Mouse (Mus musculus): ENCODE data around the gene Tor2a. TPM values are rescaled to one million over a fixed set of nuclear protein-coding genes. Genes with fewer than 3 reads are reported as not detected.

Gene Tor2a
- polyA plus RNA-seq (2015; fragmentation: Nextera tagmentation; extraction: Ambion mirVana): 59.2 and 67.0 TPM in 2 replicates

- H3K4me2 ChIP-seq (ENCODE audit: low read depth, low read length): peak within 1 kb of the TSS; percentile 56
- peak within 1 kb of the TSS; percentile 72 for H3K4me3 ChIP-seq (replicated peaks; ENCODE audit: low read length)
- peak; percentile 96 for ATAC-seq (ENCODE audit: insufficient read depth, low FRiP score)
- H3K36me3 ChIP-seq (ENCODE audit: control insufficient read depth, insufficient read depth, low read length): no peaks in the 10 kb centered on the region
- no peaks in the 10 kb centered on the region for H3K9me3 ChIP-seq (replicated peaks; ENCODE audit: control insufficient read depth, low read length)
- H3K9ac ChIP-seq (ENCODE audit: low read length): peak within 1 kb of the TSS; percentile 89
- no peaks in the 10 kb centered on the region for H3K27me3 ChIP-seq (ENCODE audit: control insufficient read depth, insufficient read depth, low read length)
- under 1% methylated on average over 66 of the region's 66 CpGs for whole genome bisulfite sequencing
- H3K4me1 ChIP-seq (ENCODE audit: control insufficient read depth, insufficient read depth, low read length): peaks cover 3% of the 10 kb centered on the region; the same call in 1 of the 2 replicates
- peak within 1 kb of the TSS; percentile 90 for H3K27ac ChIP-seq (ENCODE audit: low read length)
These were observed at the start of gene Tor2a for GRCm38 (mm10) chr2:32757056-32757845. Tor2a (plus strand) TSS chr2:32757234.

GRCm38 (mm10) chr2:32708643-32709042 lies 48.4 kb upstream of the Tor2a start:
- peaks cover 10% of the 10 kb centered on the region for H3K4me1 ChIP-seq (ENCODE audit: control insufficient read depth, insufficient read depth, low read length)
- no peaks in the 10 kb centered on the region for H3K27me3 ChIP-seq (ENCODE audit: control insufficient read depth, insufficient read depth, low read length)
- no peak overlapping the region for H3K4me2 ChIP-seq (ENCODE audit: low read depth, low read length)
- ATAC-seq (ENCODE audit: insufficient read depth, low FRiP score): no peak
- H3K9ac ChIP-seq (ENCODE audit: low read length): no peak overlapping the region
- WGBS: 34% methylated on average over 3 of the region's 3 CpGs
- H3K4me3 ChIP-seq (replicated peaks; ENCODE audit: low read length): no peak overlapping the region
- peaks cover 20% of the 10 kb centered on the region for H3K36me3 ChIP-seq (ENCODE audit: control insufficient read depth, insufficient read depth, low read length)
- no peak overlapping the region for H3K27ac ChIP-seq (ENCODE audit: low read length)
- no peaks in the 10 kb centered on the region for H3K9me3 ChIP-seq (replicated peaks; ENCODE audit: control insufficient read depth, low read length)

- H3K9me3 ChIP-seq (replicated peaks; ENCODE audit: control insufficient read depth, low read length): no peaks in the 10 kb centered on the region
- H3K9ac ChIP-seq (ENCODE audit: low read length): no peak overlapping the region
- no peak overlapping the region for H3K4me2 ChIP-seq (ENCODE audit: low read depth, low read length)
- no peak for ATAC-seq (ENCODE audit: insufficient read depth, low FRiP score)
- no peaks in the 10 kb centered on the region for H3K27me3 ChIP-seq (ENCODE audit: control insufficient read depth, insufficient read depth, low read length)
- H3K4me3 ChIP-seq (replicated peaks; ENCODE audit: low read length): no peak overlapping the region
- H3K4me1 ChIP-seq (ENCODE audit: control insufficient read depth, insufficient read depth, low read length): peaks cover 20% of the 10 kb centered on the region
- peaks cover 18% of the 10 kb centered on the region for H3K36me3 ChIP-seq (ENCODE audit: control insufficient read depth, insufficient read depth, low read length)
- 90% methylated on average over 20 of the region's 20 CpGs for WGBS
- no peak overlapping the region for H3K27ac ChIP-seq (ENCODE audit: low read length)
These were observed 47.4 kb upstream of the Tor2a start for GRCm38 (mm10) chr2:32709521-32710137.

- H3K27ac ChIP-seq (ENCODE audit: low read length): no peak overlapping the region
- ATAC-seq (ENCODE audit: insufficient read depth, low FRiP score): no peak
- H3K36me3 ChIP-seq (ENCODE audit: control insufficient read depth, insufficient read depth, low read length): peaks cover 18% of the 10 kb centered on the region
- H3K4me3 ChIP-seq (replicated peaks; ENCODE audit: low read length): no peak overlapping the region
- no peak overlapping the region for H3K4me2 ChIP-seq (ENCODE audit: low read depth, low read length)
- H3K9ac ChIP-seq (ENCODE audit: low read length): no peak overlapping the region
- H3K27me3 ChIP-seq (ENCODE audit: control insufficient read depth, insufficient read depth, low read length): no peaks in the 10 kb centered on the region
- WGBS: 83% methylated on average over 5 of the region's 5 CpGs
- peaks cover 21% of the 10 kb centered on the region for H3K4me1 ChIP-seq (ENCODE audit: control insufficient read depth, insufficient read depth, low read length)
- H3K9me3 ChIP-seq (replicated peaks; ENCODE audit: control insufficient read depth, low read length): no peaks in the 10 kb centered on the region
These were observed 46.6 kb upstream of the Tor2a start for GRCm38 (mm10) chr2:32710425-32710824.

GRCm38 (mm10) chr2:32711301-32712056 lies 45.6 kb upstream of the Tor2a start:
- H3K4me2 ChIP-seq (ENCODE audit: low read depth, low read length): peak overlapping the region; percentile 82
- WGBS: 23% methylated on average over 9 of the region's 9 CpGs
- peak overlapping the region; percentile 94 for H3K4me3 ChIP-seq (replicated peaks; ENCODE audit: low read length)
- no peaks in the 10 kb centered on the region for H3K9me3 ChIP-seq (replicated peaks; ENCODE audit: control insufficient read depth, low read length)
- H3K4me1 ChIP-seq (ENCODE audit: control insufficient read depth, insufficient read depth, low read length): peaks cover 21% of the 10 kb centered on the region
- H3K9ac ChIP-seq (ENCODE audit: low read length): peak overlapping the region; percentile 89
- H3K27ac ChIP-seq (ENCODE audit: low read length): peak overlapping the region; percentile 97
- ATAC-seq (ENCODE audit: insufficient read depth, low FRiP score): no peak
- H3K27me3 ChIP-seq (ENCODE audit: control insufficient read depth, insufficient read depth, low read length): no peaks in the 10 kb centered on the region
- H3K36me3 ChIP-seq (ENCODE audit: control insufficient read depth, insufficient read depth, low read length): peaks cover 11% of the 10 kb centered on the region

GRCm38 (mm10) chr2:32712108-32712551 lies 44.9 kb upstream of the Tor2a start:
- ATAC-seq (ENCODE audit: insufficient read depth, low FRiP score): peak; percentile 49
- under 1% methylated on average over 41 of the region's 41 CpGs for WGBS
- H3K4me3 ChIP-seq (replicated peaks; ENCODE audit: low read length): peak overlapping the region; percentile 94
- H3K36me3 ChIP-seq (ENCODE audit: control insufficient read depth, insufficient read depth, low read length): peaks cover 6% of the 10 kb centered on the region
- peak overlapping the region; percentile 82 for H3K4me2 ChIP-seq (ENCODE audit: low read depth, low read length)
- peak overlapping the region; percentile 89 for H3K9ac ChIP-seq (ENCODE audit: low read length)
- peaks cover 21% of the 10 kb centered on the region for H3K4me1 ChIP-seq (ENCODE audit: control insufficient read depth, insufficient read depth, low read length)
- no peaks in the 10 kb centered on the region for H3K27me3 ChIP-seq (ENCODE audit: control insufficient read depth, insufficient read depth, low read length)
- no peaks in the 10 kb centered on the region for H3K9me3 ChIP-seq (replicated peaks; ENCODE audit: control insufficient read depth, low read length)
- peak overlapping the region; percentile 97 for H3K27ac ChIP-seq (ENCODE audit: low read length)

GRCm38 (mm10) chr2:32712586-32712933 lies 44.5 kb upstream of the Tor2a start:
- Histone ChIP-seq H3K27ac (ENCODE audit: low read length) (peak overlapping the region; percentile 97), H3K4me2 (ENCODE audit: low read depth, low read length) (peak overlapping the region; percentile 56), H3K4me1 (ENCODE audit: control insufficient read depth, insufficient read depth, low read length) (peaks cover 21% of the 10 kb centered on the region), H3K9ac (ENCODE audit: low read length) (peak overlapping the region; percentile 89), H3K27me3 (ENCODE audit: control insufficient read depth, insufficient read depth, low read length) (no peaks in the 10 kb centered on the region), H3K36me3 (ENCODE audit: control insufficient read depth, insufficient read depth, low read length) (peaks cover 5% of the 10 kb centered on the region; the same call in 1 of the 2 replicates), H3K9me3 (replicated peaks; ENCODE audit: control insufficient read depth, low read length) (no peaks in the 10 kb centered on the region), H3K4me3 (replicated peaks; ENCODE audit: low read length) (peak overlapping the region; percentile 94)
- under 1% methylated on average over 39 of the region's 44 CpGs for WGBS
- peak; percentile 90 for ATAC-seq (ENCODE audit: insufficient read depth, low FRiP score)

- Histone ChIP-seq H3K36me3 (ENCODE audit: control insufficient read depth, insufficient read depth, low read length) (peaks cover 5% of the 10 kb centered on the region; the same call in 1 of the 2 replicates), H3K4me3 (replicated peaks; ENCODE audit: low read length) (peak within 1 kb of the TSS; percentile 94), H3K4me2 (ENCODE audit: low read depth, low read length) (peak within 1 kb of the TSS; percentile 82), H3K4me1 (ENCODE audit: control insufficient read depth, insufficient read depth, low read length) (peaks cover 21% of the 10 kb centered on the region), H3K9me3 (replicated peaks; ENCODE audit: control insufficient read depth, low read length) (no peaks in the 10 kb centered on the region), H3K27me3 (ENCODE audit: control insufficient read depth, insufficient read depth, low read length) (no peaks in the 10 kb centered on the region), H3K9ac (ENCODE audit: low read length) (peak within 1 kb of the TSS; percentile 89), H3K27ac (ENCODE audit: low read length) (peak within 1 kb of the TSS; percentile 97)
- peak; percentile 88 for ATAC-seq (ENCODE audit: insufficient read depth, low FRiP score)
- WGBS: under 1% methylated on average over 49 of the region's 79 CpGs
These were observed 43.9 kb upstream of the Tor2a start, which contains the start of gene Cdk9 for GRCm38 (mm10) chr2:32712934-32713817. Cdk9 (minus strand) TSS chr2:32713076.

All from stomach, embryonic 16.5 days (tissue).